Mouse (Mus musculus): Measurements from ENCODE around the gene Nol7.

The Nol7 gene

GRCm38 (mm10) chr13:43398297-43399080, at the start of gene Nol7:
Gene Nol7, plus strand, starts transcription at chr13:43398390.
- DNase-seq (ENCODE audit: low spot score in 2 of 2) = peak; percentile 79 to 94

GRCm38 (mm10) chr13:43349376-43349775, 48.8 kb upstream of the Nol7 start:
- no peak for DNase-seq (ENCODE audit: low spot score in 2 of 2)

- no peak for DNase-seq (ENCODE audit: low spot score in 2 of 2)
Observed at GRCm38 (mm10) chr13:43350489-43351169, 47.6 kb upstream of the Nol7 start.

GRCm38 (mm10) chr13:43353356-43353755, 44.8 kb upstream of the Nol7 start:
- DNase-seq (ENCODE audit: low spot score in 2 of 2) = no peak

GRCm38 (mm10) chr13:43354362-43354761, 43.8 kb upstream of the Nol7 start:
- DNase-seq (ENCODE audit: low spot score in 2 of 2) = no peak

- no peak for DNase-seq (ENCODE audit: low spot score in 2 of 2)
Observed at GRCm38 (mm10) chr13:43356346-43357125, 41.7 kb upstream of the Nol7 start.

GRCm38 (mm10) chr13:43360534-43360933, 37.7 kb upstream of the Nol7 start:
- no peak for DNase-seq (ENCODE audit: low spot score in 2 of 2)

- DNase-seq (ENCODE audit: low spot score in 2 of 2) = no peak
Observed at GRCm38 (mm10) chr13:43362353-43362752, 35.8 kb upstream of the Nol7 start.

- DNase-seq (ENCODE audit: low spot score in 2 of 2) = peak; percentile 65 to 82
Observed at GRCm38 (mm10) chr13:43364985-43365824, 33.0 kb upstream of the Nol7 start, which contains the start of gene Sirt5. Gene Sirt5, plus strand, starts transcription at chr13:43365496.

GRCm38 (mm10) chr13:43365825-43366184, 32.4 kb upstream of the Nol7 start:
- no peak for DNase-seq (ENCODE audit: low spot score in 2 of 2)

- no peak for DNase-seq (ENCODE audit: low spot score in 2 of 2)
Observed at GRCm38 (mm10) chr13:43370063-43370462, 28.1 kb upstream of the Nol7 start.

GRCm38 (mm10) chr13:43372892-43373291, 25.3 kb upstream of the Nol7 start:
- DNase-seq (ENCODE audit: low spot score in 2 of 2) = no peak

- no peak for DNase-seq (ENCODE audit: low spot score in 2 of 2)
Observed at GRCm38 (mm10) chr13:43374205-43374604, 24.0 kb upstream of the Nol7 start.

- DNase-seq (ENCODE audit: low spot score in 2 of 2) = no peak
Observed at GRCm38 (mm10) chr13:43374918-43375432, 23.2 kb upstream of the Nol7 start.

GRCm38 (mm10) chr13:43379989-43380388, 18.2 kb upstream of the Nol7 start:
- no peak for DNase-seq (ENCODE audit: low spot score in 2 of 2)

GRCm38 (mm10) chr13:43385321-43385720, 12.9 kb upstream of the Nol7 start:
- no peak for DNase-seq (ENCODE audit: low spot score in 2 of 2)

- no peak for DNase-seq (ENCODE audit: low spot score in 2 of 2)
Observed at GRCm38 (mm10) chr13:43397700-43398296, 392 bp upstream of the Nol7 start.

- no peak for DNase-seq (ENCODE audit: low spot score in 2 of 2)
Observed at GRCm38 (mm10) chr13:43399576-43399975, 1.4 kb downstream of the Nol7 start.

- DNase-seq (ENCODE audit: low spot score in 2 of 2) = no peak
Observed at GRCm38 (mm10) chr13:43412311-43412710, 14.1 kb downstream of the Nol7 start.

GRCm38 (mm10) chr13:43413611-43414010, 15.4 kb downstream of the Nol7 start:
- DNase-seq (ENCODE audit: low spot score in 2 of 2) = no peak

- DNase-seq (ENCODE audit: low spot score in 2 of 2) = no peak
Observed at GRCm38 (mm10) chr13:43415249-43415648, 17.1 kb downstream of the Nol7 start.

Measured in left cerebral cortex, adult 9 months (tissue).